Mouse (Mus musculus): ENCODE data around the gene Rpl7l1.

Rpl7l1 gene

DNA sequence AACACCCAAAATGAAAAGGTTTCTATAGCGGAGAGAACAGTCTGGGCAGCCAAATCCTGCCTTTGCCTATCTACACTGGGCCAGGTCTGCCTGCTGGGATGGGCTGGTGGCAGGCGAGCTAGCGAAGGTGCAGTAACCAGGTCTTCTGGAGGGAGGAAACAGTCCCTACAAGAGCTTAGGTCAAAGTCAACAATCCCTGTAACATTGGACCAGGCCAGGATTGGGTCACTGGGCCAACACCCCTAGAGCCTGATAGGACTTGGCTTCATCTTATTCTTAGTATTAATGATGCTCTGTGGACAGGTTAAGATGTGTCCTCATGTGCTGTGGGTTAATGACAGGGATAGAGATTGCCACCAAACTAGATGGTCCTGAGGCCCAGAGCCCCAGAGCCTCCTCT is 48.4 kb downstream of the Rpl7l1 start:
- ChIA-PET CTCF (interaction anchor here in 3 of 4 experiments (0.5 to 1.6 kb wide), 7 partner anchors 9 to 261 kb away, joined by 3 to 8 read pairs (median 3); no protein-coding TSS in a partner anchor), POLR2A (interaction anchor here (0.8 to 2.5 kb wide), 11 partner anchors 9 to 157 kb away, joined by 3 to 9 read pairs (median 4); partner anchors contain the start of genes 2310039H08Rik (in 1 of the 4), Ppp2r5d (in 1 of the 4) and Rpl7l1 (in 1 of the 4))

DNA sequence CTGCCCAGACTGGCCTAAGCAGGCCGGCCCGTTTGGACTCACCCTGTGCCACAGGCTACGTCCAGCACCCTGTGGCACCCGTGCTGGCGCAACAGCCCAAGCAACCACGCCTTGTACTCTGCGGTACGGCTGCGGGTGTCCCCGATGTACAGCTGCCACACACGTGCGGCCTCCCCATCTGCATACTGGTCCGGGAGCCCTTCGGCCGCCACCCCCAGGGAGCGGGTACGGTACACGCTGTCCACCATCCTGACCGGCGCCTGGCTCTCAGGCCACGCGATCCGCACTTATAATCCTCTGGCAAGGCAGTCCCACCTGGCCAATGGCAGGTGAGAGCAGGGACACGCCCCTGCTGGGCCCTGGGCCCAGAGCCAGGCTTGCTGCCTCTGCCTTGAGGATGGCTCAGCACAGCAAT is 53.6 kb downstream of the Rpl7l1 start, which contains the start of gene Gnmt:
Gene Gnmt, minus strand, starts transcription at position 265 of the 415 bp plus-strand sequence.
- ChIA-PET POLR2A (interaction anchor here in 3 of 4 experiments (0.5 to 2.0 kb wide), 9 partner anchors 9 to 129 kb away, joined by 3 to 10 read pairs (median 5); partner anchors contain the start of genes 2310039H08Rik (in 2 of the 3), Ppp2r5d (in 2 of the 3) and Bicral (in 1 of the 3)), CTCF (interaction anchor here in 2 of 4 experiments (0.6 kb wide), 2 partner anchors 100 to 812 kb away, joined by 3 to 4 read pairs; partner anchors contain the start of gene Ptk7 (in 1 of the 2))

DNA sequence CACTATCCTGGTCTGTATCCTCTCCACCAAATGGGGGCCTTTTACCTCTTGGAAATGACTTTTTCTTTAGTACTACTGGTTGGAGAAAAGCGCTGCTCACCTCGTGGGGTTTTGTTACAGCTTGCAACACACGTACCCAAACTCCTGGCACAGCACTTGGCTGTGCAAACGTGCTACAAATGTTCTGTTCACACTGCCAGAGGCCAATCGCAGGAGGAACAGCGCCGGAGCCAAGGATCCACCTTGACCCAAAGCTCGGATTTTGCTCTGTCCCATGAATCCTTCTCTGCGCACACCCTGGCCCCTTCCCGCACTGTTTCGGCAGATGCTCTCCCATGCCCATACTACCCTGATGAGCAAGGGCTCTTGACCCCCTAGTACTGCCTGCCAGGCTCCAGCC is 54.0 kb downstream of the Rpl7l1 start:
- ChIA-PET POLR2A (interaction anchor here in 3 of 4 experiments (0.5 to 2.0 kb wide), 10 partner anchors 8 to 130 kb away, joined by 3 to 10 read pairs (median 4); partner anchors contain the start of genes 2310039H08Rik (in 2 of the 3), Ppp2r5d (in 2 of the 3), Bicral (in 1 of the 3) and Cnpy3 (in 1 of the 3)), CTCF (interaction anchor here in 2 of 4 experiments (0.6 to 1.0 kb wide), 2 partner anchors 99 to 135 kb away, joined by 3 read pairs; partner anchors contain the start of gene Ptk7 (in 1 of the 2))

DNA sequence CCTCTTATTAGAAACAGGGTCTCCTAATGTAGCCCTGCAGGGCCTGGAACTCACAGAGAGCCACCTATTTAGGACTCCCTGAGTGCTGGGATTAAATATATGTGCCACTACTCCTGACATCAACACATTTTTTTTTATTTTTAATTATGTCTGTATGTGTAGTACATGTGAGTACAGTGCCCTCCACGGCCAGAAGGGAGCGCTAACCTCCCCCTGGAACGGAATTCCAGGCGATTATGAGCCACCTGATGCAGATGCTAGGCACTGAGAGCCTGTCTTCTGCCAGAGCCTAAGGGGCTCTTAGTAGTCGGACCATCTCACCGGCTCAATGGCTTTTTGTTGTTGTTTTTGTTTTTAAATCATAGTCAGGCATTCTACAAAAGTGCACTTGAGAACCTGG is 54.5 kb downstream of the Rpl7l1 start:
- ChIA-PET POLR2A (interaction anchor here in 2 of 4 experiments (0.8 to 2.0 kb wide), 10 partner anchors 8 to 120 kb away, joined by 3 to 10 read pairs (median 4); partner anchors contain the start of genes 2310039H08Rik (in 2 of the 2), Ppp2r5d (in 2 of the 2) and Cnpy3 (in 1 of the 2)), CTCF (interaction anchor here in 3 of 4 experiments (0.6 to 1.9 kb wide), 5 partner anchors 18 to 236 kb away, joined by 3 to 8 read pairs (median 3); partner anchors contain the start of gene Tbcc (in 1 of the 3))

DNA sequence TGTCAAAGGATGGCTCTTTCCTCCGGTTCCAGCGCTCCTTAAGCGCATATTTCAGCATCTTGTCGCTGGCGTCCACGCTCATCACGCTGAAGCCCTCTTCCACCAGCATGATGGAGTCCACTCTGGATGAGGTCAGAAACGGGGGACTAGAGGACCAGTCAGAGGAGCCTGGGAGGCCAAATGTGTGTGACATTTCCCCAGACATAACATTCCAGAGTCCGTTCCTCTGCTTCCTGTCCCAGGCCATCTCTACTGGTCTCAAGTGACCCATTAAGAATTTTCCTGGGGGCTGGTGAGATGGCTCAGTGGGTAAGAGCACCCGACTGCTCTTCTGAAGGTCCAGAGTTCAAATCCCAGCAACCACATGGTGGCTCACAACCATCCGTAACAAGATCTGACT is 55.2 kb downstream of the Rpl7l1 start:
- CTCF ChIA-PET, result interaction anchor here in 3 of 4 experiments (0.6 to 1.9 kb wide), 11 partner anchors 9 to 298 kb away, joined by 3 to 9 read pairs (median 4); partner anchors contain the start of genes Bicral (in 1 of the 3), Crip3 (in 1 of the 3) and Tbcc (in 1 of the 3)
- POLR2A ChIA-PET, result interaction anchor here in 3 of 4 experiments (0.6 to 2.0 kb wide), 9 partner anchors 10 to 179 kb away, joined by 3 to 10 read pairs (median 4); partner anchors contain the start of genes 2310039H08Rik (in 1 of the 3) and Ppp2r5d (in 1 of the 3)

DNA sequence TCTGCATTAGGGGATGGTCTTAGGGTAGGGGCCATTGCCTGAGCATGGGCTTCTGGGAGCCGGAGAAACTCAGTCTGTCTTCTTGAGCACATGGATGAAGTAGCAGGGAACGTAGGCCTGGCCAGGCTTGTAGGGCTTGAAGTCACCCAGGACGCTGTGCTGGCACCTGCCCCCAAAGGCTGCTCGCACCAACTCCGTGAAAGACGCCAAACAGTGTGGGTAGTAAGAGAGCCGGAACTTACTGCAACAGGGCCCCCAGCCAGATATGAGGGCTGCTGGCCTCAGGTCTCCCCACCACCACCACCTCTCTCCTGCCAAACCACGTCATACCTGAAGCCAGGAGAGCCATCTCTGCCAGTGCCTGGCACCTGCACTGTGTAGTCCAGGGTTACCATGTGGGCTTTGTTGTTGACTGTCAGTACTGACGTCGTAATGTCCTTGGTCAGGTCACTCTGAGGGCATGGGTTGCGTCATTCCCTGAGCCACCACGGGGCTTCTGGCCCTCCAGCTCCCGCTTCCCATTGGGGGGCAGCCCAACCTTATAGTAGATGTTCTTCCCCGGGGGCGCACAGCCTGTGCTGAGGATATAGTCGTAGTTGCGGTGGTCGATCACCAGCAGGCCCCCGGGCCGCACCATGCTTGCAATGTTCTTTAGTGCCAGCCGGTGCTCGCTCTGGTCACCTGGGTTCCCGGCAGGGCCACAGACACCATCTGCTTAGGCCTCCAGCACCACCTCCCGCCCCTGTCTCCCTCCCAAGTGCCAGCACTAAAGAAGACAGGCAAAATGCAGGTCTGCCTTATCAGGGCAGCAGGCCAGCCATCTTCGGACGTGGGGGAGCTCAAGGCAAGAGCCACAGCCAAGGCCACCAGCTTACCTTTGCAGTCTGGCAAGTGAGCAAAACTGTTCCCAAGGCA is 56.5 kb downstream of the Rpl7l1 start:
- ChIA-PET POLR2A (interaction anchor here (0.6 to 2.7 kb wide), 31 partner anchors 7 to 297 kb away, joined by 3 to 24 read pairs (median 3); partner anchors contain the start of genes Tbcc (in 3 of the 4), 2310039H08Rik (in 2 of the 4), Ppp2r5d (in 2 of the 4) and Cnpy3 (in 1 of the 4)), CTCF (interaction anchor here (0.5 to 2.5 kb wide), 38 partner anchors 8 to 483 kb away, joined by 3 to 35 read pairs (median 4); partner anchors contain the start of genes 2310039H08Rik (in 1 of the 4), Ppp2r5d (in 1 of the 4), Ptk7 (in 1 of the 4) and Tbcc (in 1 of the 4))

DNA sequence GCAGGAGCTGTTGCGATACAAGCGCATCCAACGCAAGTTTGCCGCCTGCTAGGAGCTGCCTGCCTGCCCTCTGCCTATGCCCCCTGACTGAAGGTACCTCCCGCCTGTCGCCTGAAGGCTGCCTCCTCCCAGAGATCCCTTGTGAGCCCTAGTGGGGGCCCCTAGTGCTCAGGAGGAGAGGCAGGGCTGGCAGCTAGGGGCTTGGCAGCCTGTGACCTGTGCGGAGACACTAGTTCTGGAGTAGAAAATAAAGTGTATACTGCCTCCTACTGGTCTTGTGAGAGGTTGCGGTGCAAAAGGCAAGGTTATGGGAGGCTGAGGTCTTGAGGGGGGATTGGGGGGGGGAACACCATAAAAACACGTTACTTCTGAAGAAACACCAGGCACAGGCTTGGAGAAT is 57.2 kb downstream of the Rpl7l1 start:
- ChIA-PET POLR2A (interaction anchor here (0.6 to 3.2 kb wide), 46 partner anchors 8 to 296 kb away, joined by 3 to 24 read pairs (median 4); partner anchors contain the start of genes Cnpy3 (in 2 of the 4), Ppp2r5d (in 2 of the 4), Tbcc (in 2 of the 4) and 2310039H08Rik (in 1 of the 4)), CTCF (interaction anchor here (0.5 to 2.5 kb wide), 65 partner anchors 8 to 865 kb away, joined by 3 to 35 read pairs (median 4); partner anchors contain the start of genes Ppp2r5d (in 2 of the 4), 2310039H08Rik (in 1 of the 4), Cnpy3 (in 1 of the 4) and Ptk7 (in 1 of the 4))

DNA sequence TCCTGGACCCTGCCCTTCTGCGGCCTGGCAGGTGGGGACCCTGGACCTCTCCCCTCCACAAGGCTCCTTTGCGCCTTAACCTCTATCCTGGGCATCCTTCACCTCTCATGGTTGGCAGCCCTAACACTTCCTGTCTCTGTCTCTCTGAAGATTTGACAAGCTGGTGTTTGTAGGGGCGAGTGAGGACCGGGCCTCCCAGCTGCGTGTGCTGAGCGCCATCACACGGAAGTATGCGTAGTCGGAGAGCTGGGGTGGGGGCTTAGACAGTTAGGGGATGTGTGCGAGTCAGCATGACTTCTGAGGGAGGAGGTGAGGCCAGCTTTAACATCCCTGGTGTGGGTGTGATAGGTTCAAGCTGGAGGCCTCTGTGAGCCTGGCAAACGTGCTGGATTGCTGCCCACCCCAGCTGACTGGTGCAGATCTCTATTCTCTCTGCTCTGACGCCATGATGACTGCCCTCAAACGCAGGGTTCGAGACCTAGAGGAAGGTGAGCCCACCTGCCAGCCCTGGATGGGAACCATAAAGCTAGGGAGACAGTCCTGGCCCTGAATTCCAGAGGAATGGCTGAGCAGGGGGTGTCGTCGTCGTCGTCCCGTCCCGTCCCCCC is 57.9 kb downstream of the Rpl7l1 start:
- ChIA-PET POLR2A (interaction anchor here (0.5 to 3.2 kb wide), 53 partner anchors 8 to 901 kb away, joined by 3 to 24 read pairs (median 4); partner anchors contain the start of genes Cnpy3 (in 2 of the 4), Ppp2r5d (in 2 of the 4), Rrp36 (in 2 of the 4) and Tbcc (in 2 of the 4)), CTCF (interaction anchor here (0.6 to 2.5 kb wide), 63 partner anchors 9 to 866 kb away, joined by 3 to 35 read pairs (median 4); partner anchors contain the start of genes Ppp2r5d (in 2 of the 4), 2310039H08Rik (in 1 of the 4), Cnpy3 (in 1 of the 4) and Klc4 (in 1 of the 4))
